Mouse (Mus musculus): Measurements from ENCODE around the gene Dscam.

GRCm38 (mm10) chr16:96625468-96625867, 545.1 kb downstream of the Dscam start:
- TF ChIP-seq CTCF (IDR thresholded peaks at IDR 0.05; ENCODE audit: low read depth, low read length) (no peak), POLR2A (IDR thresholded peaks at IDR 0.05; ENCODE audit: insufficient read depth, low read length) (no peak), EP300 (IDR thresholded peaks at IDR 0.05; ENCODE audit: insufficient read depth, low read depth, low read length) (no peak)
